Mouse (Mus musculus): ENCODE measurements around the gene Txnip.

The Txnip gene

DNA sequence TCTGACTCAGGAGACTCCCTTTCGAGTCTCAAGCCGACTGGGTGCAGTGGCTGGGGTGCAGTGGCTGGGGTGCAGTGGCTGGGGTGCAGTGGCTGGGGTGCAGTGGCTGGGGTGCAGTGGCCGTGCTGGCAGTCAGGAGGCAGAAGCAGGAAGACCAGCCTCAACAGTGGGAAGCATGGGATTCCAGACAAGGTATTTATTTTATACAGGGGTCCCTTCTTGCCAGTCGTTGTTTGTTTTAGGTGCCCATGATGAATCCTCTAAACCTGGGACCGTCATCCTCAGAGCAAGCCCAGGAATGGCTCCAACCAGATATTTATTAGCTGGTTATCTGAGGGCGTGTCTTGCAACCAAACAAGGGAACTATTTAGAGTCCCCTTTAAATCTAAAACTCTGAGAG lies 4.2 kb upstream of the Txnip start:
- no peak for DNase-seq

DNA sequence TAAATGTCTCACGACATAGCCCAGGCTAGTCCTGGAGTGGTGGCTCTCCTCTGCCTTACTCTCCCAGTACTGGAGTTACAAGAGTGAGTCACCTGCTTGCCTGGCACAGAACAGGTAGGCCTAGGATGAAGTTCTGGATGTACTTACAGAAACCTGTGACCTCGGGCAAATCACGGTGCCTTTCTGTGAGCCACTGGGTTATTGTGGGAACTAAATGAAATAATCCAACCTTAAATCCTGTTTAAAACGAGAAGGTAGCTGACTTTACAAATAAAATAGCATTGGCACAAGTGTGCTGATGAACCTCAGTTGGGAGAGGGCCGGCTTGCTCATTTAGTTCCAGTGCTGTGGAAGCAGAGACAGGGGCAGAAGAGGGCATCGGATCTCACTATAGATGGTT lies 3.5 kb upstream of the Txnip start:
- peak; percentile 50 for DNase-seq

DNA sequence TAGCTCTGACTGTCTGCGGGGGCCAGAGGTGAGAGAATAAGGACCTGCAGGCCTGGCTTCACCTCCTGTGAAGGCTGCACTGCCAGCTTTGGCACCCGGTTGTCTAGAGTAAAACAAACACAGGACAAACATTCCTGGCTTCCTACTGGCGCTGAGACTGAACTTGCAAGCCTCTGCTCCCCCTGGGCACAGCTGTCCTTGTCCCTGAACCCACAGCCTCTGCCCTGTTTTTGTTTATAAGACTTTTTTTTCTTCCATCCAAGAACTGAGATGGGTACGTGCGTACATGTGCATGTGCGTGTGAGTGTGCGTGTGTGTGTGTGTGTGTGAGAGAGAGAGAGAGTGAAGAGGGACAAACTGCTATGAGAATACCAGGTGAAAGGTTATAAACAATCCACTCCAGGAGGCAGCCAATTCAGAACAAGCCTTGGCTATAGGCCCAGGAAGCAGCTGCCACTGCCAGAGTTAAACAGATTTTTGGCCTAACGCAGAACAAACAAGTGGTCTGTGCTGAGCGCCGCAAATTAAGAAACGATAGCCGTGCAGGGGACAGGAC lies 2.6 kb upstream of the Txnip start:
- peak; percentile 96 for DNase-seq

DNA sequence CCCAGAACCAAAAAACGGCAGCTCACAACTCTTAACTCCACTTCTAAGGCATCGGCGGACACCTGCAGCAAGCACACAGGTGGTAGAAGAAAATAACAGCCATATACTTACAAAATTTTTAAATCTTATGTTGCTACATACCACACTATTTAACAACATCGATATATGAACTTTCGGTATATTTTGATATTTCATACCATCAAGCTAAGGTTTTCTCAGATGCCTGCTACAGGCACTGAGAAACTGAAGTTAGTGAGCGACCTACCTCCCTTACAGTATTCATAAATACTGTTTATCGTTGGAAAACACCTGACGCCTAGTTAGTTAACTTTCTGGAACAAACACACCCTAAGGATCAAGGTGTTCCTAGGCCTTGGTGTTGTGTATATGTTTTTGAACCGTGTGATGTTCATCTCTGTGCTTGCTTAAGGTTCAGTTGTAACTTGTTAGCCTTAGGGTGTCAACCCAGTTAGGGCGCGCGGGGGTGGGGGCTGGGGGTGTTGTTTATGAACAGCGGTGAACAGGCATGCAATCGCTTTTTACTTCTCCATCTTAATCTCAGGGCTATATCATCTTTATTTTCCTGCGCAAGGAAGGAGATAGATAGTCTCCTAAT lies 1.6 kb upstream of the Txnip start:
- DNase-seq, result peak; percentile 37

DNA sequence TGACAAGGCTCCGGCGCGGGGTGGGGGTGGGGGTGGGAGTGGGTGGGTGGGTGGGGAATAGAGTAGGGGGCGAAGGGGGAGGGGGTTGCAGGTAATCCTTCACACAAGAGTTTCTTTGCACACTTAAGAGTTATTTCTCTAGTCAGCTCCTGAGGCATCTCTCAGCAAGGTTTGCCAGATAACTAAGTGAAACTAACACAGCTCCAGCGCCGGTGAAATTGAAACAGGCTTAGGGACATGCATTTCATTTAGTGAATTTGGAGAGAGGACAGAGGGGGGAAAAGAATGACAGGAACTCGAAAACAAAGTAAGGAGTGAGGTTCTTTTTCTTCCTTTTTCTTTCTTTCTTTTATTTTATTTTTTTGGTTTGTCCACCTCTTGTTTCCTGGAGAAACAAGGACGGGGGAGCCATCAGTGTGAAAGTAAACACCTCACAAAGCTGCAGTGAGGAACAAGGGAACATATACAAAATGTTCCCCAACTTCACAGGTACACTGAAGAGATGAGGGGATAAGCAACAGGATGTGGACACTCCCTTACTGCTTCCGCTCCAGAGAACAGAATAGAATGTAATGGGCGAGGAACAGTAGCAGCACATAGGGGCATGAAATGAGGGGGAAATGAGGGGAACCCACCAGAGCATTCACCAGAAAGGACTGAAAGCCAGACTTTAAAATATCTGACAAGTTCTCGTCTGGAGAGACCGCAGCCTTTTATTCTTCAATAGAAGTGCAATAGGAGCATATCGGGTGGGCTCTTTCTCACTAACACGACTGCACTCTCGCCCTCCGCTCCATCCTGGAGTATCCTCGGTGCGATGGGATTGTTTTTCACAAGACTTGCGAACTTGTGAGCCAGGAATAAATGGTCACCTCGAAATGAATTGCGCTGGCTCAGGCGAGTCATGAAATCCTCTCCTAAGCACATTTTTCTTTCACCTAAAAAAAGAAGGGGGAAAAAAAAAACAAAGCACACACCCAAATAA lies 814 bp upstream of the Txnip start:
- DNase-seq, result peak; percentile 58

DNA sequence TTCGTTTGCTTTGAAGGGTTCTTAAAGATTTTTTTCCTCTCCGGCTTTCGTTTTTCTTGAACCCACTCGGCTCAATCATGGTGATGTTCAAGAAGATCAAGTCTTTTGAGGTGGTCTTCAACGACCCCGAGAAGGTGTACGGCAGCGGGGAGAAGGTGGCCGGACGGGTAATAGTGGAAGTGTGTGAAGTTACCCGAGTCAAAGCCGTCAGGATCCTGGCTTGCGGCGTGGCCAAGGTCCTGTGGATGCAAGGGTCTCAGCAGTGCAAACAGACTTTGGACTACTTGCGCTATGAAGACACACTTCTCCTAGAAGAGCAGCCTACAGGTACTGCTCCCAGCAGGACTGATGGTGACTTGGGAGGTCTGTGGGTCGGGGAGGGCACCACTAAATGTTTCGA lies 402 bp downstream of the Txnip start:
- peak; percentile 60 for DNase-seq

DNA sequence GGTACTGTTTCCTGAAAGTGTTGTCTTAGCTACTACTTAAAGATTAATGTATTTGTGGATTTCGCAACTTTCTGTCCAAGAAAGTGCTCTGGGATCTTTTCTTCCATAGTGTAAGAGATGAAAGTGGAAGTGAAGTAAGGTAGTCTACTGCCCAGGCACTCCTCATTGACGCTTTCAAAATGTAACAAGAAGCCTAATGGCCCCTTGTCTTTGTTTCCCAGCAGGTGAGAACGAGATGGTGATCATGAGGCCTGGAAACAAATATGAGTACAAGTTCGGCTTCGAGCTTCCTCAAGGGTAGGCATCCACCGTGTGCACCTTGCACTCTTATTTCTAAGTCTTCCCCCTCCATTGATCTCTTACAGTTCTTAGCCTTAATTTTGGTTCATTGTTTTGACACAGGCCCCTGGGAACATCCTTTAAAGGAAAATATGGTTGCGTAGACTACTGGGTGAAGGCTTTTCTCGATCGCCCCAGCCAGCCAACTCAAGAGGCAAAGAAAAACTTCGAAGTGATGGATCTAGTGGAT lies 975 bp downstream of the Txnip start:
- peak; percentile 35 for DNase-seq

DNA sequence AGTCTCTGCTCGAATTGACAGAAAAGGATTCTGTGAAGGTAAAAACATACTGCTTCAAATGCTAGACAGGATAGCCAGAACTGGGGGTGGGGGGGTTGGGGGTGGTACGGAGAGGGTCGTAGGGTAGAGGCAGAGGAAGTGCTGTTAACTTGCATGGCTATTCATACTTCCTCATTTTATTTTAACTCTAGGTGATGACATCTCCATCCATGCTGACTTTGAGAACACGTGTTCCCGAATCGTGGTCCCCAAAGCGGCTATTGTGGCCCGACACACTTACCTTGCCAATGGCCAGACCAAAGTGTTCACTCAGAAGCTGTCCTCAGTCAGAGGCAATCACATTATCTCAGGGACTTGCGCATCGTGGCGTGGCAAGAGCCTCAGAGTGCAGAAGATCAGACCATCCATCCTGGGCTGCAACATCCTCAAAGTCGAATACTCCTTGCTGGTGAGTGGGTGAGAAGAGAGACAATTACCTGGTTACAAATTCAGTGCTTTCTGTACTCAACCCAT lies 1.7 kb downstream of the Txnip start:
- peak; percentile 28 for DNase-seq

DNA sequence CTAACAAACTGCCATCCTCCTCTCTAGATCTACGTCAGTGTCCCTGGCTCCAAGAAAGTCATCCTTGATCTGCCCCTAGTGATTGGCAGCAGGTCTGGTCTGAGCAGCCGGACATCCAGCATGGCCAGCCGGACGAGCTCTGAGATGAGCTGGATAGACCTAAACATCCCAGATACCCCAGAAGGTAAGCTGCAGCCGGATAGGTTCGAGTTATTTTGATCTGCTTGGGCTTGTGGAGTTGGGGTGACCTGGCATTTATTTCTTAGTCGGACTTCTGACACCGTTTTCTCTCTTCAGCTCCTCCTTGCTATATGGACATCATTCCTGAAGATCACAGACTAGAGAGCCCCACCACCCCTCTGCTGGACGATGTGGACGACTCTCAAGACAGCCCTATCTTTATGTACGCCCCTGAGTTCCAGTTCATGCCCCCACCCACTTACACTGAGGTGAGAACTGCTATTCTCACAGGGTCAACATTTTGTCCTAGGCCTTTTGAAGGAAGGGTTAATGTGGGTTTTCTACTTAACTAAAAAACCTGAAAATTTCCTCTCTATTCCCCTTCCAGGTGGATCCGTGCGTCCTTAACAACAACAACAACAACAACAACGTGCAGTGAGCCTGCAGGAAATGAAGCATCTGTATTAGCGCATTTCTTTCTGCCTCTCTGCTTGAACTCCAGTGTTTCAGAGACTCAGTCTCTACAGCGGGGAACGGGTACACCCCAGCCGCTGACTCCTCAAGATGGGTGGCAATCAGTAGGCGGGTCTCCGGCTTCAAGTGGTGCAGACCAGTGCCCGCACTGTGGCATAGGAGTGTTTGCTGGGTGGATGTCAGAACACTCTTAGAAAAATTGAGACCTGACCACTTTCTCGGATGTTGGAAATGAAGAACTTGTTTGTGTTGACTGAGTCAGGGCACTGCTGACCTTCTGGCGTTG lies 2.4 kb downstream of the Txnip start:
- DNase-seq, result peak; percentile 43

DNA sequence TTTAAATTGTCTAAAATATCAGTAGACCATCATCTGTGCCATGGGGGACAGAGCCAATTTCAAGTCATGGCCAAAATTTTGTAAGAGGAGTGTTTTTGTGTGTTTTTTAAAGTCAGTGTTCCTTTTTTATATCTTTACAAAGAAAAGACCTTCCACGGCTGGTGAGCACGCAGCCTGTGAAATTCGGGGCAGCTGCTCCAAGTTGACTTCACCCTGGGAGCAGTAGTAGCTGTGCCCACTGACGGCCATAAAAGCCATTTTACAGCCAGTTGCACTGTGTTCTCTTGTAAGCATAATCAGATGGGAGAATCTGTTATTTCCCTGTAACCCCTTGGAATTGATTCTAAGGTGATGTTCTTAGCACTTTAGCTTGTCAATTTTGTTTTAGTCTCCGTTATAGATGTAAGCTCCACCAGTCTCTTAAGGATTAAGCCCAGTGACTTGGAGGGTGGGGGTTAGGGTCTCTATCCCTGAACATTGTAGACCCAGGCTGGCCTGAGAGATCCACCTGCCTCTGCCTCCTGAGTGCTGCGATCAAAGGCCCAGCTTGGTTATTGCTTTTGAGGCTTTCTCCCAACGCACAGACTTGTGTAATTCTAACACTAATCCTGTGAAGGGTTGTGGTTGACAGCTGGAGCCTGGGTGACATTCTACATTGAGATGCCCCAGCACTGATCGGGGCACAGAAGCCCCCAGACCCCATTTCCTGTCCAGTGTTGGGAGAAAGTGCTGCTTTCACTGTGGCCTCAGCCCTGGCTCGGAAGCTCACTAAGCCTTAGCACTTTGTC lies 3.3 kb downstream of the Txnip start:
- DNase-seq, result peak; percentile 25

DNA sequence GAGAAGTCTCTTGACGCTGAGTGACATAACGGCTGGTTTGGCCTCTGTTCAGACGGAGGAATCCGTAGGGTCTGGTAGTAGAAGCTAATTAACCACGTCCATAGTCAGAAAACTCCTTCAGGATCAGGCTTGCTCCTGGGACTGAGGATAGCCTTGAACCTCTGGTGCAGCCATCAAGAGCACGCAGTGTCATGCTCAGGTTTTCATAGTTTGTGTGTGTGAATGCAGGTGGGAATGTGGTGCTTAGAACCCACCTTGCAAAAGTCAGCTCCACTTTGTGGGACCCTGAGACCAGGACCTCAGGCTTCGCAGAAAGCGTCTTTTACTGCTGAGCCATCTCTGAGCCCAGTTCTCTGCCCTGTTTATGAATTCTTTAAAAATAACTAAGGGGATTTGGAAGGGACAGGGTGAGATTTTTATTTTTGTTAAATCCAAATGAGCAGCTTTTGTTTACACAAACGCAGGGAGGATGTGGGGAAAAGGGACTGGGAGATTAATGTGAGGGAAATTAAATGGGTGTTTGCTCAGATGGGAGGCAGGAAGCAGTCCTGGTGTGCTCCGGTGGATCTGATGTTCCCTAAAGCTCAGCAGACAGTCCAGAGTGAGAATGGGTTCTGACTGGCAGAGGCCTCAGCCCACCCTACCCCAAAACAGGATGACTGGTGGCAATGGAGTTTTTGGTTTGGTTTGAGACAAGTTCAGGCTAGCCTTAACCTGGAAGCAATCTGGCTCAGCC lies 4.4 kb downstream of the Txnip start:
- peak; percentile 55 for DNase-seq

DNA sequence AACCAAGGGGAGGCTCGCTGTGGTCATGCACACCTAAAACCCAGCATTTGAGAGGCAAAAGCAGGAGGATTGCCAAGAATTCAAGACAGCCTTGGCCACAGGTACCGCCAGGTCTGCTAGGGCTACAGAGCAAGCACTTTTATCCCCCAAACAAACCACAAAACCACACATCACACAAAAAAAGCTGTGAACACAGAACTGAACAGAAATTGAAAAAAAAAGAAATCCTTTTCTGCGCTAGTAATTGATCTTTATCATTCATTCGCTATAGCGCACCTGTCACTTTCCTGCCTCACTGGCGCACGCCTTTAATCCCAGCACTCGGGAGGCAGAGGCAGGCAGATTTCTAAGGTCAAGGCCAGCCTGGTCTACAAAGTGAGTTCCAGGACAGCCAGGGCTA lies 5.5 kb downstream of the Txnip start:
- DNase-seq, result peak; percentile 45

DNA sequence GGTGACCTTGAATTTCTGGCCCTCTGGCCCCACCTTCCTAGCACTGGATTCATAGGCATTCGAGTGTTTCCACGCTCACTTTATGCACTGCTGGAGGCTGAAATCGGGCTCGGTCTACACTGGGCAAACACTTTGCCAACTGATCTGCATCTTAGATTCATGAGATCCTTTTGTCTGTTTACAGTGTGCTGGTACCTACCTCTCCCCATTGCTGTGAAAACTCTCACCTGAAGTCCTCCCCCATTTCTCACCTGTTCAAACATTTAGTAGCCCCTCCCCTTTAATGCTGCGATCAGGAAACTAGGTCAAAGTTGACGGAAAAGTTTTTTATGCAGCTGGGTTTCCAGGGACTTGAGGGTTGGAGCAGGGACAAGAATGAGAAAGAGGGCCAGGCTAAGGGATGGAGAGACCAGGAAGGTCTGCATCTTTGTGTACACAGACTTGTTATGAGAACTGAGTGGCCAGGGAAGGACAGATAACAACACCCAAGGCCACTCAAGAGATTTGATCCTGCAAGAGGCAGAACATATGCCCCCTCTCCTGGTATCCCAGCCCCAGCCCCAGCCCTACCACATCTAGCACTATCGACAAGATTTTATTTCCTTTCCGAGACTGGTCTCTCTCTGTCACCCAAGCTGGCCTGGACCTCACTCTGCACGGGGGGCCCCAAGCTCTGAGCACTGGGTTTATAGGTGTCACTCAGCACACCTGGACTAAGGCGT lies 6.3 kb downstream of the Txnip start:
- peak; percentile 70 for DNase-seq

DNA sequence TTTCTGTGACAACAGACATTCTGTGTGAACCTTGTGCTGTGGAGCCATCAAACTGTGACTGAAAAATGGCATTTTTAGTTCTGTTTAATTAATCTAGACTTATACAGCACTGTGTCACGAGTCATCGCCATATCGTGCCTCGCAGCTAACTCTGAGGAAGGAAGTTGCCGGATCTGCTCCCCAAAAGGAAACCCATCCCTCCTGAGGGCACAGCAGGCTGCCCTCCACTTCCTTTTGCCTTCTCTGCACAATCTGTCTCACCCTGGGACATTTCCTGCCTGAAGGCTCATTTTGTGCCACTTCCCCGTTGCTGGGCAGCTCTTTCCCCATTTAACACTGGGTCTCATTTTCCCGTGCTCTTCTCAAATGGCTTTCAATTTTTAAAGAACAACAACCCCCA lies 6.9 kb downstream of the Txnip start:
- DNase-seq, result peak; percentile 63

DNA sequence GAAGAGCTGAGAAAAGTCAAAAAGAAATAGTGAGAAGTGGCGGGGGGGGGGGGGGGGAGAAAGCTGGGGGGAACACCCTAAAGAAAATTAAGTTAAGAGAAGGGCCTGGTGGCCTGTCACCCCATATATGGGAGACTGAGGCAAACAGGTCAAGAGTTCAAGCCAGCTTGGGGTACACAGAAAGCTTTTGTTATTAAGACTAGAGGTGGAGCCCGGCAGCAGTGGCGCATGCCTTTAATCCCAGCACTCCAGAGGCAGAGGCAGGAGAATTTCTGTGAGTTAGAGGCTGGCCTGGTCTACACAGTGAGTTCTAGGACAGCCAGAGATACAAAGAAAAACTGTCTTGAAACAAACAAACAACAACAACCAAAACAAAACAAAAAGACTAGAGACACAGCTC lies 7.3 kb downstream of the Txnip start:
- peak; percentile 16 for DNase-seq

DNA sequence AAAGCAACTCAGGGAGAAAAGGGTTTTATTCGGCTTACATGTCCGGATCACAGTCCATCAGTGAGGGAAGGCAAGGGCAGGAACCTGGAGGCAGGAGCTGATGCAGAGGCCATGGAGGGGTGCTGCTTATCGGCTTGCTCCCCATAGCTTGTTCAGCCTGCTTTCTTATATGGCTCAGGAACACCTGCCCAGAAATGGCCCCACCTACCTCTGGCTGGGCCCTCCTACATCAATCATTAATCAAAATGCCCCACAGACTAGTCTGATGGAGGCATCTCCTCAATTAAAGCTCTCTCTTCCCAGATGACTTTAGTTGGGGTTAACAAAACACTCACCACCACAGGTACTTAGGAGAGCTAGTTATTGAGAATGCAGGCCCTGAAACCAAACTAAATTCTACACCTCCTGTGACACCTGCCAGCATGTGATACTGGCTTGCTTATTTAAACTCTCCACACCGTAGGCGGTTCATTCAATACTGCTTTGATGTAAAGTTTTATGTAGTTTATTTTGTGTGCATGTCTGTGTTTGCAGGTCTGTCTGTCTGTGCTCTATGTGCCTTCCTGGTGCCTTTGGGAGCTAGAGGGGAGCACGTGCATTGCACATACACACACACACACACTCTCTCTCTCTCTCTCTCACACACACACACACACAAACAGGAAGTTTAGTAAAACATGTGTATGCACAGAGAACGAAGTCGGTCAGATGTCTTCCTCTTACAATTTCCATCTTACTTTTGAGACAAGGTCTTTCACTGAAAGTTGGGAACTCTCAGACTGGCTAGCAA lies 9.1 kb downstream of the Txnip start:
- peak; percentile 88 for DNase-seq

DNA sequence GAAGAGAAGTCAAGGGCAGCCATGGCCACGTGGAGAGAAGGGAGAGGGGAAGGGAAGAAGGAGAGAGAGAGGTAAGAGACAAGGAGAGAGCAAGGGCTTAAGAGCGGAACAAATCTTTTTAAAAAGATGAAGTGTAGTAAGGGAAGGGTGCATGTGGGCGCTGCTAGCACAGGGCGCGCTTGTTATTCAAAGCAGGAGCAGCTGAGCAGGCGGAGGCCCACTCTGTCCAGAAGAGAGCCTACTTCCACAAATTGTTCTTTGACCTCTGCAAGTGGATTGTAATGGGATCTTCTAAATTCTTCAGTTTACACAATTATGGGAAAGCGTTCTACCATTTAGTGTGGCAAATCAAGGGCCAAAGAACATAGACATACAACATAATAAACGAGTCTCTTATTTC lies 10.8 kb downstream of the Txnip start:
- DNase-seq, result peak; percentile 40

DNA sequence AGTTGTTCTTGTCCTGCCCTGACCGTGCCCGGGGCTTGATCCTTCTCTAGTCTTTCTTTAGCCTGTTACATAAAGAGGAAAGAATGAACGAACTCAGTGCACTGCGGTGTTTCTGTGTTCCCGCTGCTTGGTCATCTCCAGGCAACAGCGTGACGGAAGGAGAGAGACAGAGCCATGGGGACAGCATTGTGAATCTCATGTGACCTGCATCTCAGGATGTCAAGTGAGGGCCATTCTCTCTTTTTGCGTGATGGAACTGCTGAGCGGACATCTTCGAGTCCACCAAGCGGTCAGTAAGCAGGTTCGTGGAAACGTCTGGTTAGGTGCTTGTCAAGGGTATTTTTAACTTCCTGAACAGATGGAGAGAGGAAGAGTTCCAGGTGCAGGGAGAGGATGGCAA lies 11.7 kb downstream of the Txnip start:
- peak; percentile 62 for DNase-seq

DNA sequence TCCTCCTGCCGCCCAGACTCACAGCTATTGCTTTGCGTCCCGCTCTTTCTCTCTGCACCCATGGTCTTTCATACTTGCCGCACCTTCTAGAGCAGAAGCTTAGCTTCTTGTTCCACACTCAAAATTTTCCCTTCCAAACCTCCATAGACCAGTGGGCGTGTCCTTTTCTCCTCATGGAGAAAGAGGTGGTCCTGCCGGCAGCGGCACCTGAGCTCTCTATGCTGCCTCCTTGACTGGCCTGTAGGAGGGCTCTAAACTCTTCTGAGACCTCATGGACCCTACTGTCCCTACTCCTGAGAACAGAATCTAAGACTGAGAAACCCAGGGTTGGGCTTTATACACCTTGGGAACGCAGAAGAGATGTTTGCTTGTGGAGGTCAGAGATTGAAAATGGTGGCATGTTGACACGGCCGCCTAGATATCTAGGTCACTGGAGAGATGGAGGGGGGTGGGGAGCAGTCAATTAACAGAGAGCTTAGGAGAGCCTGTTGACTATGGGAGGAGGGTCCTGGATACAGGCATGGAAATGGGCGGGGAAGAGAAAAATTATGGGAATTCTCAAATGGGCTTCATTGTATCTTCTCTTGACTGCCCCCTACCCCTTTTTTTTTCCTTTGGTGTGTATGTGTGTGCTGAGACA lies 12.3 kb downstream of the Txnip start:
- peak; percentile 30 for DNase-seq

All from kidney, adult 9 months (tissue).